In the genomic region with DNA sequence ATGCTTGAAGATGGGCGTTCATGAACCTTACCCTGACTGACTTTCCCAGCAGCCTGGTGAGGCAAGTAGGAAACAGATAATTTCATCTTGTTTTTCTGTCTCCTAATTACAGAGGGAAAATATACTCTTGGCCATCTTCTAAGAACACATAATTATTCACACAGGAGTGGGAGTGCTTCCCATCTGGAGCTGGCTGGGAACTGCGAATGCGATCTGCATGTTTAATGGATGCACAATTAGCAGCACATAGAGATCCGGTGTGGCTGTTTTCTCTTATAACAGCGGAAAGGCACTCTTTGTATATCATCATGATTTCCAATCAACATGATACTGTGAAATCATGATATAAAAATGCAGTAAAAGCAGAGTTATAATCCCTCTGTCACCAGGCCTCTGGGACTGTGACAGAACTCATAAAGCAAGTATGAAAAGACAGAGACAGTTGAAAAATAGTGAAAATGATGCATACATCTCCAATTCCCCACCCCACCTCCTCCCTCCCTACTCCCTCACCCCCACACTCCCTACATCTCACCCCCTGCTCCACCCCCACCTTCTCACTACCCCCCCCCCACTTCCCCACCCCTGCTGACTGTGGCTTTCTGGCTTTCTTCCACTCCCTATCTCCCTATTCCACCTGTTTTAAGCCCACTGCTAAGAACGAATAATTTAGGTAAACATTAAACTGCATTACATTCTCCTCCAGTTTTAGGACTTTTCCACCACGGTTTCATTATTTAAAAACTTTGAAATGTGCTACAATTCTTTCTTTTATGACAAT, we compare ENCODE assay signal across 13 mouse cellular contexts. TPM values are rescaled to one million over a fixed set of nuclear protein-coding genes. Genes with fewer than 3 reads are reported as not detected.
DNase-seq lines count a peak whose midpoint lies in the region; ATAC-seq and TF ChIP-seq lines count a peak whose summit lies in the region.
"Had no signal": no experiment of that assay in that cellular context is flagged by ENCODE, and none has a peak within 500 bp of the region (broad histone marks: within the 10 kb centered on the region; RNA-seq: fewer than 3 reads in every experiment).

No protein-coding gene starts in this region.

- no peak for ATAC-seq in kidney, embryonic 15.5 days (replicated peaks; ENCODE audit: low FRiP score)
- ATAC-seq in megakaryocyte progenitor cell, adult 5-6 weeks (replicated peaks; ENCODE audit: poor library complexity): peak; percentile 69

- H3K27ac ChIP-seq in kidney, embryonic 15.5 days: peak overlapping the region; percentile 3; the same call in 1 of the 2 replicates
- peak overlapping the region; percentile 92 for H3K27ac ChIP-seq in layer of hippocampus, adult 2 months
- H3K27ac ChIP-seq: midbrain, embryonic 12.5 days had no signal

- no peak overlapping the region for H3K4me3 ChIP-seq in kidney, embryonic 15.5 days (replicated peaks)
- no peak overlapping the region for H3K4me3 ChIP-seq in layer of hippocampus, adult 2 months
- H3K4me3 ChIP-seq: midbrain, embryonic 12.5 days had no signal

- intact Hi-C loops in heart, postnatal 36 days (cut with DNase I): no loop called here

- H3K4me2 ChIP-seq in kidney, embryonic 15.5 days: no peak overlapping the region
- H3K4me2 ChIP-seq: heart, embryonic 11.5 days; midbrain, embryonic 12.5 days had no signal

- H3K27me3 ChIP-seq in kidney, embryonic 15.5 days: no peaks in the 10 kb centered on the region
- H3K27me3 ChIP-seq: midbrain, embryonic 12.5 days had no signal

- no peak for DNase-seq in kidney, postnatal 25 days
- peak; percentile 77 to 88 for DNase-seq in layer of hippocampus, adult 2 months (ENCODE audit: low spot score in 2 of 2)
- DNase-seq in telencephalon, adult 2 months (ENCODE audit: low read depth, low spot score): peak; percentile 86
- DNase-seq in adrenal gland, postnatal 25 days: no peak
- DNase-seq in heart, postnatal 36 days: no peak
- DNase-seq in lung, postnatal 10 days: no peak
- DNase-seq: kidney, adult 11 months had no signal

- peaks cover 13% of the 10 kb centered on the region for H3K4me1 ChIP-seq in kidney, embryonic 15.5 days
- H3K4me1 ChIP-seq: midbrain, embryonic 12.5 days had no signal

- no peaks in the 10 kb centered on the region for H3K9me3 ChIP-seq in kidney, embryonic 15.5 days (replicated peaks)
- H3K9me3 ChIP-seq: midbrain, embryonic 12.5 days had no signal

- H3K9ac ChIP-seq in kidney, embryonic 15.5 days: no peak overlapping the region
- H3K9ac ChIP-seq: midbrain, embryonic 12.5 days had no signal

- TF ChIP-seq CTCF in layer of hippocampus, adult 2 months (conservative IDR thresholded peaks at IDR 0.05): no peak

- H3K36me3 ChIP-seq in kidney, embryonic 15.5 days: no peaks in the 10 kb centered on the region
- H3K36me3 ChIP-seq: midbrain, embryonic 12.5 days had no signal

- WGBS in kidney, embryonic 15.5 days: 55% methylated on average over 7 of the region's 7 CpGs

RNA-seq across cellular contexts. Expression of gene Reg4, which starts 10.5 kb away (rescaled TPM):
- polyA plus RNA-seq in kidney, embryonic 15.5 days (2015; fragmentation: Nextera tagmentation; extraction: Ambion mirVana): 0.21 and 0.22 TPM in 2 replicates
- not detected for total RNA-seq in layer of hippocampus, adult 2 months (2021)
- not detected in 2 replicates for total RNA-seq in megakaryocyte progenitor cell, adult 5-6 weeks (2015)
- not detected in 2 replicates for total RNA-seq in megakaryocyte progenitor cell, adult 5-6 weeks (2017)
- not detected in 2 replicates for total RNA-seq in adrenal gland, postnatal 25 days (2021)
- not detected for total RNA-seq in heart, postnatal 36 days (2021)
- polyA plus RNA-seq: heart, embryonic 11.5 days; liver, adult 2 months; midbrain, embryonic 12.5 days; stomach, postnatal 0 days had no signal

RNA-seq across cellular contexts. Expression of gene Adam30, which starts 51.1 kb away (rescaled TPM):
- polyA plus RNA-seq in kidney, embryonic 15.5 days (2015; fragmentation: Nextera tagmentation; extraction: Ambion mirVana): not detected in 2 replicates
- not detected for total RNA-seq in layer of hippocampus, adult 2 months (2021)
- 0.05 TPM in 1 of 2 replicates, not detected in the other for total RNA-seq in megakaryocyte progenitor cell, adult 5-6 weeks (2015)
- not detected in 2 replicates for total RNA-seq in megakaryocyte progenitor cell, adult 5-6 weeks (2017)
- not detected in 2 replicates for total RNA-seq in adrenal gland, postnatal 25 days (2021)
- not detected for total RNA-seq in heart, postnatal 36 days (2021)
- total RNA-seq: liver, adult 2 months had no signal
- polyA plus RNA-seq: heart, embryonic 11.5 days; liver, adult 2 months; midbrain, embryonic 12.5 days; stomach, postnatal 0 days had no signal

Comparison
In these comparisons a context has a peak if more than half of its experiments do, and no peak if none do; other contexts are left out.
1. DNase-seq: peak in layer of hippocampus, adult 2 months (2 of 2) and telencephalon, adult 2 months (single experiment); none in kidney, postnatal 25 days (0 of 2), adrenal gland, postnatal 25 days (single experiment), heart, postnatal 36 days (0 of 2) and lung, postnatal 10 days (single experiment).